Mouse (Mus musculus) liver, embryonic 14.5 days (tissue): ENCODE results near the gene Tmem178b.

Experiments
- CTCF ChIP-seq: IDR thresholded peaks from 2 replicates; pipeline ENCODE4 v1.5.1; 2016; ENCODE audit warnings: antibody characterized with exemption, low read depth, control low read depth
- EP300 ChIP-seq: IDR thresholded peaks from 2 replicates; pipeline ENCODE4 v1.6.1; 2016; ENCODE audit warnings: antibody characterized with exemption, low read depth

DNA sequence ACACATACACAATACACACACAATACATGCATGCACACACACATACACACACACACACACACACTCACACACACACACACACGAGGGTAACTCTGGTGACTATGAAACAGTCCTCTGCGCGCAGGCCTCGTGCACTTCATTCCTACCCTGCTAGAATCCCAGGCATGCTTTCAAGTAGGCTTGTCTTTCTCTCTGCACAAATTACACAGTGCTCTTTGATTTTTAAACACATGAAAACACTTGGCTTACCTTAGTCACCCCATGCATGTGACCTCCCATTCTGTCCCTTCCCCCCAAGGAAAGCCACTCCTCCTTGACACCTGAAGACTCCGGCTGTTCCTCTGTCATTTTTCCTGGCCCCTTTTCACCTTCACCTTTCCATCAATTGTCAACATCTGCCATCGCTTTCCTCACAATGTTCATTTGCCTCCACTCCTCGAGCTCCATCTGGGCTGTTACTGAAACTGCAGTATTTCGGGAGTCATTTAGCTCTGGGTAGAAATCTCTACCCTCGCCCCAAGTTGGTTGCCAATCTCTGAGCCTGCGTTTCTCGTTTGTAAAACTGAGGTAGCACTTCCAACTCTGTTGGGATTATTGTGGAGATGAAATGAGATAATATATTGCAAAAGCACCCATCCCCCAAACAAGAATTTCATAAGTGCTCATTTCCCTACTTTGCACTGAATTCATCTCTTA, 352.7 kb downstream of the Tmem178b start:
- TF ChIP-seq CTCF, result no peak
- TF ChIP-seq EP300, result no peak
